Mouse (Mus musculus) heart, adult 2 months (tissue): ENCODE measurements around the gene Catsper4.

Experiments
- CTCF ChIP-seq: fragments of 200-600 bp; IDR thresholded peaks from 2 replicates; pipeline ENCODE4 v1.8.1; 2022; ENCODE audit warnings: antibody characterized with exemption, mild to moderate bottlenecking, moderate library complexity
- EP300 ChIP-seq: fragments of 200-500 bp; IDR thresholded peaks from 2 replicates; pipeline ENCODE4 v1.6.1; 2011; ENCODE audit warnings: low read depth, low read length, control low read depth; ENCODE audit not compliant: insufficient read depth

GRCm38 (mm10) chr4:134181112-134181511 is 46.1 kb downstream of the Catsper4 start:
- TF ChIP-seq CTCF (no peak), EP300 (no peak)
